Mouse (Mus musculus) lung, postnatal 4 days (tissue): ENCODE data around the gene Usp47.
"Not testable (repeated sequence)": the region's sequence is repeated elsewhere in the genome, so short reads cannot be mapped to it uniquely, and the experiment has no call there.

Experiments
- DNase-seq, 2 experiments: peaks; one replicate each; pipeline ENCODE4 v3.0.0; 2021

The Usp47 gene

DNA sequence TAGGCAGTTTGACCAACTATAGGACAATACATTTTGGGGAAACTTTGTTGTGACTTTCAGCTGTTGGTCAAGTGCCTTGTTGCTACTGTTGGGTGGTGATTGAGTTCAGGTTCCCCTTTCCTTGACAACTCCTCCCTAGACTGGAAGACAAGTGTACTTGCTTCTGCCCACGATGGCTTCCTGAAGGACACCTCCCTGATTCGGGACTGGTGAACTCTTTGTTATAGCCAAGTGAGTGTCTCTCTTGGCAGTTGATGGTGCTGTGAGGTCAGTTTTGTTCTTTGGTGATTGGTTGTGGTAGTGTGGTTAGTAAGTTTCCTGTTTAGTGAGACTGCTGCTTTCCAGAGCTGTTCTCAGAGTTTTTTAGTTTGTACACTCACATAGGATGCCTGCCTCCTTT, 19.5 kb downstream of the Usp47 start:
- DNase-seq = no peak

DNA sequence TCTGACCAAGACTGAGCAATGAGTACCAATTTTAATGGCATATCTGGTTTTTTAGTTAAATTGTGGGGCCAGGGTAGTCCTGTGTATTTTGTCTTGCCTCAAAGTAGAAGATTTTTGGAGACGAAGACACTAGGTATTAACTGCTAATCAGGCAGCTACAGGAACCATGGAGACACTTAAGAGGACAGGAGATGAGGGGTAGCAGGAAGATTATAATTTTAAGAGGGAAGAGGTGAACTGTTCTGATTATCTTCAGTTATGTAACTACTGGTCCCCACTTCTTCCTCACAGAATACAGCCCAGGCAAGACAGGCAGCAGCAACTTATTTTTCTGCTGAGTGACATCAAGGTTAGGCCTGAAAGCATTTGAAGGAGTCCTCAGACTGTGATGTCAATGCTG, 21.9 kb downstream of the Usp47 start:
- no peak for DNase-seq

DNA sequence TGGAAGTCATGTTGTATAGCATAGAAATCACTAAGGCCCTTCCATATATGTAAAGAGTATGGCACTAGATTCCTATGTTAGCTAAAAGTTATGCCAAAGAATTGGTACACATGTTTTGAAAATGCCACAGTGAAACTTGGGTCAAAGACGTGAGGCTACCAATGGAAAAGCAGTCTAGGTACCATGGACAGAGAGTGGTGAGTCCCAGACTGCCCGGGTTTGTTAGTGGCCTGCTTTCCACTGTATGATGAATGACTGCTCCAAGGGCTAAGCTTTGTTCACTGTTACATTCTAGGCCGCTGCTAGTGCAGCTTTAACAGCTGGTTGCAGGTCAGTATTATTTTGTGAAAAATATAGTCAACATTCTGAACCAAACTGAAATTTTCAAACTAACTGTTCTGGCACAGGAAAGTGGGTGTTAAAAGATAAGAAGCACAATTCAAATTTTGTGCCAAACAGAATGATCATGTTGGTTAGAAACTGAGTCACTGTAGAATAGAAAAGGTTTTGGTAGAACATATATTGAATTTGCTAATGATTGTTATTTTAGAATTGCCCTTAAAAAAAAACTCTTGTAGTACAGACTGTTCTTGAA, 22.6 kb downstream of the Usp47 start:
- DNase-seq = no peak

DNA sequence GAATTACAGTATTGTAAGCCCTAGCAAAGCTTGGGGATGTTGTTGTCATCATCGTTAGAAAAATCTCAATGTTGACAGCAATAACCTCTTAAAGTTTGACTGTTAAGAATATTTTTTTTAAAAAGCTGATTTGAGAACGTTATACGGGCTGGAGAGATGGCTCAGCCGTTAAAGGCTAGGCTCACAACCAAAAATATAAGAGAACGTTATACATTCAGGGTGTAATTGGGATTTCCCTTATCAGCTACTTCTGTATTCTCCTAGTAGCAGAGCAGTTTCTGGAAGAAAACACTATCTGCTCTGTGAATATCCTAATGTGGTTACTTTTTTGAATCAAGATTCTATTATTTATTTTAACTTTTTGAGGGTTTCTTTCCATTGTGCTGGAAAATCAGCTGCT, 25.3 kb downstream of the Usp47 start:
- DNase-seq = no peak

DNA sequence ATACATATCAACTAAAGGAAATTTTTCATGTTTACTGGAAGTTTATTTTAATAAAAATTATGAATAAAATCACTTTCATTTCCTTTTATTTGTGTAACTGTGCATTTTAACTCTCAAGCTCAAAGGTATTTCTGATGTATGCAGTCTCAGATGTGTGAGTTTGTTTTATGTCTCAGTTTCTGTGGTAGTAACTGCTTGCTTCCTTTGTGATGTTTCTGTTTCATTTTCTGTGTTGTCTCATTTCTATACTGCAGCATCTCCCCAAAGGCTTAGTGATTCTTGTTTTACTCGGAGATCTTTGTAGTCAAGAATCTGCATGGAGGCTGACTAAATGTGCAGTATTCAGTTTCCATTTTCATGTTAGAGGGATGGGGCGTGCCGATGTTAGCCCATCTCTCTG, 30.4 kb downstream of the Usp47 start:
- no peak for DNase-seq

DNA sequence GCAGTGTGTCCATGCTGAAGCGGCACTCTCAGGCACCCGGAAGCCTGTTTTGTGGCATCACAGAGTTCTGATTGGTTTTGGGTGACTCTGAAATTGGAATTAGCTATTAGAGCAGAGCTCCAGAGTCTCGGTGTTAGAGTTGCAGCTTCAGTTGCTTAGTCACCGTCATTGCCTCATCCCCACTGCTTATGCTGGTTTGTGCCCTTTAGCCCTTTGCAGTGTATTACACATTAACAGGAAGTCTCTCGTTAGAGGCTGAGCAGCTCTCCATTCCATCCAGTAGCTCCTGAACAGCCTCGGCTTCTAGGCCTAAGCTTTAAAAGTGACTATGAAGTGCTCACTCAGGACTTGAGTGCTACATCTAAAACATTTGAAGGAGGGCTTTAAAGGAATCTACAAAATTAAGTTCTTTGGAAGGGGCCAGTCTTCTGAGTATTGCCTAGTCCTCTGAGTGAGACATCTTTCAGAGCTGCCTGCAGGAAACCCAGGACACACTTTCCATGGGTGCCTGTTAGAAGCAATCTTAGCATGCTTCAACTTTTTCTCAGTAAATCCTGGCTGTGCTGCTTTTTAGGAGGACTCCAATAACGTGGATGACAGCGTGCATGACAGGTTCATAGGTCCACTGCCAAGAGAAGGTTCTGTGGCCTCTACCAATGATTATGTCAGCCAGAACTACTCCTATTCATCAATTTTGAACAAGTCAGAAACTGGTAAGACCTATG, 32.8 kb downstream of the Usp47 start:
- peak; percentile 57 to 64 for DNase-seq

DNA sequence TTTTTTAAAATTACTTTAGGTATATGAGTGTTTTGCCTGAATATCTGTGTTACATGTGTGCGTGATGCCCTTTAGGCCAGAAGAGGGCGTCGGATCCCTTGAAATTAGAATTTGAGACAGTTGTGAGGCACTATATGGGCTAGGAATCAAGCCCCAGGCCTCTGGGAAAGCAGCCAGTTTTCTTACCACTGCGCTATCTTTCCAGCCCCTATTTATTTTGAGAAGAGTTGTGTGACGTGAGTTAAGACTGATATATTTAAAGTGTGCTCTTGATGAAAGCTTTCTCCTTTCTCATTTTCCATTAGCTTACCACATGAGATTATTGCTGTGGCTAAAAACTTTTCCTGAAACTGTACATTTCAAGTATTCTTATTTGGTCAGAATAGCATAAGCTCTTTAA, 51.6 kb downstream of the Usp47 start:
- DNase-seq = no peak

DNA sequence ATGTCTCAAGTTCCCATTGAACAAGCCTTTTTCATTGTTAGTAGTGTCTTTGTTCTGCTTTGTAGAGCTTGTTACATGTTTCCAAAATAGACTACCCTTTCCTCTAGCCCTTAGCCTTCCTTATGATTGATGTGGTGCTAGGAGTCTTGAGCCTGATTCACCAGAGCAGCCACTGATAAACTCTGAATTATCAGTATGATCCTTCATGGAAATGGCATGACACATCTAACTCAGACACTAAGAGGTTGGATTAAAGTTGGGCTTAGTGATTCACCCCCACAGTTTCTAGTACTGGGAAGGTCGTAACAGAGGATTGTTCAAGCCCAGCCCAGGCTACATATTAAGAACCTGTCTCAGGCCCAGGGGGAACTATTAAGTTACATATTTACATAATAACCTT, 59.3 kb downstream of the Usp47 start:
- DNase-seq = no peak

DNA sequence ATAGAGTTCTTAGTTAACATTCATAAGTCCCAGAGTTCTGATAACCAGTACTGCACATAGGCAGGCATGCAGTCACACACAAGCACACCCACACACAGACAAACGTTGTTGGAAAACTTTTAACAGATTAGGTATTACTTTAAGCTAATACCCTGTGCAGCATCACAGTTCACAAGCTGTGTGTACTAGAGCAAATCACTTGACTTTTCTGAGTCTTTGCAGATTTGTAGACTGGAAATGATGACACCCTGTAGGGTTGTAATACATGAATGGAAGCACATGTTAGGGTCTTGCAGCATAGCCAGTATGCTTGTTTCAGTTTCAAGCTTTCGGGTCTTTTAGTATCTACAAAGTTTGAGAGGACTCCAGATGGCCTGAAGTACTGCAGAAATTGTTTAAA, 60.9 kb downstream of the Usp47 start:
- DNase-seq = no peak

DNA sequence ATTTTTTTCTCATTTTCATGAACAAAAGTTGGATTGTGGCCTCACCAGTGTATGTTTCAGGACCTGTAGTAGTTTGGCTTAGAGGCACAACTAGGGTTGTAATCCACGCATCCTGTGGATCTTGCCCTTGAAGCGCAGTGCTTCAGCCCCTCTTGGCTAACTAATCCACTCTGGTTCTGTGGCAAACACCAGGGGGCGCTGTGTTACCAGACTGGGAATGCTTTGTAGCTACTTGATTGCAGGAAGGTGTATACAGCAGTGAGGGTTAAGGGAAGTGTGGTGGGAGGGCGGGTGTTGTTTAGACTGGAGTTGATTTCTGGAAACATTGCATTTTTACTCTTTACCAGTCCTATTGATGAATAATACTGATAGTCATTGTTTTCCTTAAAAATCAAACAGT, 61.8 kb downstream of the Usp47 start:
- DNase-seq = peak; percentile 77 to 86

DNA sequence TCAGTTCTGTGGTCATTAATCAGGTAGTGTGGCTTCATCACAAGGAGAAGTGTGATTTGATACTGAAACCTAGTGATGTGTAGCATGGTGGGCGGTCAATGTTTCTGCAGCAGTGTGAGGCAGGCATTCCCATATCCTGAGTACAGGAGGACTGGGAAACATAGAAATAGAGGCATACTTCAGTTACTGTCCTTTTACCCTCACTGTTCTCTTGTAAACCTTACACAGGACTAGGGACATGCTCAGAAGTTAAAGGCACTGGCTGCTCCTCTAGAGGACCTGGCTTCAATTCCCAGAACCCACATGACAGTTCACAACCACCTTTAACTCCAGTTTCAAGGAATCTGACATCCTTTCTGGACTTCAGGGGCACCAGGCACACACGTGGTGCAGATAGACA, 62.9 kb downstream of the Usp47 start:
- no peak for DNase-seq

DNA sequence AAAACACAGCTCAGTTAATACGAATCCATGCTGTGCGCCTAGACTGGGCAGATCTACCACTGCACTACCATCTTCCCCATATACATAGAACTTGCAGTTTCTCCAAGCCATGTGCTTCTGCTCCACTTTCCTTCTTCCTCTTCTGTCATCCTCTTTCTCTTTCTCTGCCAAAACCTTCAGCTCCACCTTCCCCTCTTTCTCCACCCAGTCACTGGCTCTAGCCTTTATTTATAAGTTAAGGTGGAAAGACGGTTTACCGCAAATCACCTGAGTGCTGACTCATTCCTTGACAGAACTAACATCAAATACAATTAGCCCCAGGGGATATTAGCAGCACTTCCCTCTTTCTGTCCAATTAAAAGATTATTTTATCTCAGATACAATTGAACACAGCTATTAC, 71.6 kb downstream of the Usp47 start:
- not testable (repeated sequence) for DNase-seq

DNA sequence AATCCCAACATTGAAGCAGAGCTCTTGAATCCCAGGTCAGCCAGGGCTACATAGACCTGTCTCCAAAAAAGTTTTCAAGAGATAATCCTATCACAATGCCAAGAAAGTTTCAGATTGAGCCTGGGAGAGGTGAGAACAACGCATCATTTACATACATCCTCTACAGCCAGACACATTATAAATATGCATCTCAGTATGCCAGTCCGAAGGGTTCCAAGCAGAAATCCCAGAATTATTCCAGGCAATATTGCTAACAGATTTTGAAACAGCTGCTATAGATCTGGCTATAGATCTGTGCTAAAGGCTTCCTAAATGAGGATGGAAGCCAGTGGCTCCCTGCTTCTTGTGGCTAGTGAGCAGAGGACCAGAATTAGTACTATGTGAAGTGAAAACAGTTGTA, 77.6 kb downstream of the Usp47 start:
- DNase-seq = no peak

DNA sequence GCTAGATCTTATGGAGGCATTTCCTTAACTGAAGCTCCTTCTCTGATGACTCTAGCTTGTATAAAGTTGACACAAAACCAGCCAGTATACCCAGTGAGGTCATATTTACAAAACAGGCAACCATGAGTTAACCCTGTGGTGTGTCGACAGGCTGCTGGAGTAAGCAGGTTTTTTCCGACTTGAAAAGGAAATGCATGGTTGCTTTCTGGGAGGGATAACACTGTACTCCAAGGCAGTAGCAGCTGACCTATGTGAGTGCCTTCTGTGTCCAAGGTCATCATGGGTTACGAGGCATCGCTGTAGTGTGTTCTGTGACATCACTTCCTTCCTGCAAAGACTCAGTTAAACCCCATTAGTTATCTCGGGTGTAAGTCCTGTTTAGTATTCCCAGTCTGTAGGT, 79.6 kb downstream of the Usp47 start:
- DNase-seq = no peak

DNA sequence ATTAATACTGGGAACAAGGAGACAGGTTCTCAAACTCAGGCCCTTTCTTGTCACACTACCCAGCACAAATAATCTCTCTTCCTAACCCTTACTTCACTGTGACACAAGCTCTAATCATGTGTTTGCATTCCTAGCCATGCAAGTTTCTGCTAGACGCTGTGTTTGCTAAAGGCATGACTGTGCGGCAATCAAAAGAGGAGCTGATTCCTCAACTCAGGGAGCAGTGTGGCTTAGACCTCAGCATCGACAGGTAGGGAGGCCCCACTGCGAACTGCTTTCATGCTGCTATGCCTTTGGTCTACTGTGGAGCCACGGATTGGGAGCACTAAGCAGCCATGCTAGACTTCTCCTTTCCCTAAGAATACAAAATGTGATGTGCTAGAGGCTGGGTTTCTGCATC, 80.5 kb downstream of the Usp47 start:
- no peak for DNase-seq

DNA sequence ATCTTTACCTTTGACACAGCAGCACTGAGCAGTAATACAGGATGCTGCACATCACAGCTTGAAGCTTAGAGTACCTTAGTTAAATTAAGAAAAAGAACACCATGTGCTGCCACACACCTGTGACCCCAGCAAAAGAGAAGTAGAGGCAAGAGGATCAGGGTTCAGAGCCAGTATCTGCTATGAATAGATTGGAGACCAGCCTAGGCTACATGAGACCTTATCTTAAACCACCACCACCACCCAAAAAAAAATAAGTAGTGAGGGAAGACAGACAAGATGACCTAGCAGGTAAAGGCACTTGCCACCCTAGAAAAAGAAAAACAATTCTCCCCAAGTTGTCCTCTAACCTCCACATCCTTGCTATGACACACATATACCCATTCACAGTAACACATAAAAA, 85.5 kb downstream of the Usp47 start:
- no peak for DNase-seq

DNA sequence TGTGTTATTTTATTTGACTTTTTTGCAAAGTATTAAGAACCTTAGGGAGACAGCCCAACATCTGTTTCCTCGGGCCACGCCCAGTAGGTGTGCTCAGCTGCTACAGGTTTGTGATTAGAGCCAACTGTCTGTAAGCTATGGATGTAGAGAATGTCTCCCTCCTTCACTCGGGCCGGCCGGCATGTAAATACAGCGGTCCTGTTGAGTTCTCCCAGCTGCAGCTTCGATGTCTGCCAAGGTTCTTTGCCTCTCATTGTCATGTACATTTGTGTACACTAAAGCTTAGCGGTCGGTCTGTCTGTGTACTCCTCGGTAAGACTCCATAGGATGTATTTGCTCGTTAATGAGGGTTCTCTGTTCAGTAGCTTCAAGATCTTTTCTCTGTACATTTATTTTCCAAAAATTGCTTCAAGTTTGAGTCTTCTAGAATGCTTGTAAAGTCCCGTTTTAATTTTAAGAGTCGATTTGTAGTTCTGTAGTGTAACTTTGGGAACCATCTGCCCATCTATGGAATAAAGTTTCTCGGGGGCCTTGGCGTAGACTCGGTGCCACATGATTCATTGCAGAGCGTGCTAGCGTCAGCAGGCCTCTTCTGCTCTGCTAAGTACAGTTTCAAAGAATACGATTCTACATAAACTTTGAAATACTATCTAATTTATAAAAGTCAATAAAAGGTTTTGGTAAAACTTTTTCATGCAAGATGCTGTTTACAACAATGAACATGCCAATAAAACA, 87.5 kb downstream of the Usp47 start:
- no peak for DNase-seq

DNA sequence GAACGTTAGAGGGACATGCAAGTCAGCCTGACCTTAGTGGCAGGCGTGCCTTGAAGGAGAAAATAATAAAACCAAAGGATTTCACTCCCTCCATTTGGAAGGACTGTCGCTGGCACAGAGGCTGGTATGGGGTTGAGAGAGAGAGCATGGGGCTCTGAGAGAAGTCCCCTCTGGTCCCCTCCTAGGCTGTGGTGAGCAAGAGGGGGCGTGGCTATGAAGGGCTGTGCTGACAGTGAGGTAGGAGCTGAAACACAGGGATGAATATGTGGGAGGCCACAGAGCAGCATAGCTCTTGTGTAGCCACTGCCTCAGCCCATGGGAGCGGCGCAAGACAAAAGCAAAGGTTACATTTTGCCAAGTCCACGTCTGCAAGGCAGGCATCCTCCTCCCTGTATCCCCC, 94.2 kb downstream of the Usp47 start:
- DNase-seq = no peak

DNA sequence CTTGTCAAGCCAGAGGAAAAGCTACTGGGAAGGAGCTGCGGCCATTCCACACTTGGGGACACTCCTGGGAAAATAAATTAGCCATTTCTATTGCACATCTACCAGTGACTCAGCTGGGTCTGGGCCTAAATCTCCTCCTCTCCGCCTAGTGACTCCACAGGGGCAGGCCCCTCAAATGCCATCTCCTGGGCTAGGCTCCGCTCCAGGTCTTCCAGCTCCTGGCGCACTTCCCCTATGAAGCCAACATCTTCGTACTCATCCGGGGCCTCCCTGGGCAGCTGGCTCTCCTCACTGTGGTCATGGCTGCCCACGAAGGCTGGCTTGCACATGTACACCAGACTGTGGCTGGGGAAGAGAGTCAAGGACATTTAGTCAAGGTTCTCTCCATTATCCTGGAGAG, 94.8 kb downstream of the Usp47 start:
- no peak for DNase-seq

DNA sequence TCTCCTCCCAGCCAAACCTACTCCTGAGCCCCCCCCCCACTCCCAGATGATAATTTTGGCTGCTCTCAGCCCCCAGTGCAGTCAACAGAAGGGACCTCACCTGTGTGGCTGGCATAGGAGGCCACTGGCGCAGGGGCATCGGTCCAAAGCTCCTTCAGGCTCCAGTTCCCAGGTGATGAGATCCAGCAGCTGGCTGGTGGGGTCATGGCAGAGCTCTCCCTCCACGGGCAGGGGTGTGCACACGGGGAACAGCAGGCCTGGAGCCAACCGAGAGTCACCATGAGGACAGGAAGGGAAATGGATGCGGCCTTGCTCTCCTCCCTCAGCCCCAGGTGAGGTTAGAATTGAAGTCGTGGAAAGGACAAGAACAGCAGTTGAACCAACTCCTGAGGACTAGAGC, 95.9 kb downstream of the Usp47 start:
- DNase-seq = no peak

DNA sequence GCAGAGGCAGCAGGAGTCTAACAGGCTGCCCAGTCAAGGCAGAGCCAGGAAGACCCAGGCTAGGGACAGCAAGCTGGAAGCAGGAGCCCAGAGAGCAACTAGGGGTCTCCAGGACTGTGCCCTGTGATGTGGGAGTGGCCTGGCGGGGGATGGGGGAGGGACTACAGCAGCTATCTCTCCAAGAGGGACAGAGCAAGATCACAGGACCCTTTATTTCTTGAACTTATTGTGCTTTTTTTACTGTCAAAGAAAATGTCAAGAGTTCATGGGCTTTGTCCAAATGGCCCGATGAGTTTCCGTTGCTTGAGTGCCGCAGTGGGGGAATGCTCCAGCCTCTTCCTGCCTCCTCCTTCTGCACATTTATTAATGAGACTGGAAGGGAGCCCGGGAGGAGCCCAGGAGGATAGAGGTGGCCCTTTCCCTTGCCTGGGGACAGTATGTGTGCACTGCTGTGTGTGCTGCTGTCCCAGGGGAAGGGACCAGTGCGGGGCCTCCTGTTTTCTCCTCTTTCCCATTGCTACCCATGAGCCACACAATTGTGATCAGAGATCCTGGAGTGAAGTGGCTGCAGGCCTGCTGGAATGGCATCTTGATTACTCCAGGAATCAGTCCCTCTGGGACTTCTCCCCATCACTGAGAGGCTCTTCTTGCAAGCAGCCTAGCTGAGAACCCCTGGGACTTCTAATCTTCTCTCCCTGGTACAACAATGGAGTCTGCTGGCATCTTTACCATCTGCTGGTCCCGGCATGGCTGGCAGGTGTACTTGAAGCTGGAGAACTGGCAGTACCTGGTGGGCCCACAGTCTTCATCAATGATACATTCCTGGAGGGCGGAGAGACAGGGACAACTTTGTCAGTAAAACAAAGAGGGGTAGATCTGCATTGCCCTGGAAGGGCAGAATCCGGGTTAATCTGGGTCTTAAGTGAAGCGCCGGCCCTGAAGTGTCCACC, 97.8 kb downstream of the Usp47 start:
- DNase-seq = no peak

DNA sequence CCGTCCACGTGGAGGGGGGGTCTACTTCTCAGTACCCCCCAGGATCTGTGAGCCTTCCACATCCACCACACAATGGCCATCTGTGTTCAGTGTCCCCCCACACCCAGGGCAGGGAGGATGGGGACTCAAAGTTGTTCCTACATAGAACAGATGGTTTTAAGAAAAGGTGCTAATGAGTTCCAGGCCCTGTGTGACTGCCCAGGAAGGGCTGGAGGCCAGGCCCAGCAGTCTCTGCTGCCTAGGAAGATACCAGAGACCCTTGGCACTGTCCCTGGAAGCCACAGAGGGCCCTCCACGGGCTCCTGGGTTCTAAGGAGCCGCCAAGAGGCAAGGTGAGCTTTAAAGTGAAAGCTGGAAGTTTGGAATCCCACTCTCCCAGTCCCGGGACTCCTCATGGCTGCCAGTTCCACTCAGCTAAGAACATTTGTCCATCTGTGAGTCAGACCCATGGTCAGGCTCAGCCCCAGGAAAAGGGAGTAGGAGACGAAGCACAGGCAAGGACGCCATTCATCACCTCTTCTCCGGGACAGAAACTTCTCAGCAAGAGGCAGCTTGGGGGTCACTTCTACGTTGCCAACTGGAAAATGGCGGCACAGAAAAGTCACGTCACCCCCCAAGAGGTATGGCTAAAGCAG, 98.7 kb downstream of the Usp47 start:
- DNase-seq = no peak

DNA sequence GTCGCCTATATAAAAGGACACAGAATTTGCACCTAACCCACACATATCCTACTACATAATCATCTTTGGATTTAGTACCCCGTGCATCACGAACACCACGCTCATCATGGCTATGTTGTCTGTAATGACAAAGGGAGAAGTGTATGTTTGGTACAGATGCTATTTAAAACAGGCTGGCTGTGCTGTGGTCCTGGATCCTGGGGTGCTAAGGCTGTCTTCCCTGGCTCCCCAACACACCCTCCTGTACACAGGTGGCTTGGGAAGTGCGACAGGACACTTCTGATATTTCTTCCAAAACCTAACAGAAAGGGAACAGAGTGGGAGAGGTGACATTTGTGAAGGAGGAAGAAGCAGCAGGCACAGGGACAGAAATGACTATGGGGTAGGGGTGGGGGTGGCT, 100.3 kb downstream of the Usp47 start:
- DNase-seq = no peak
